Mouse (Mus musculus) cerebellum, adult 2 months (tissue): Measurements from ENCODE around the gene Tbc1d16.

ENCODE experiments used
- CTCF ChIP-seq: fragments of 200-500 bp; IDR thresholded peaks from 2 replicates; pipeline ENCODE4 v1.5.1; 2011; ENCODE audit warnings: low read depth, mild to moderate bottlenecking, control low read depth, low read length, moderate library complexity, borderline replicate concordance; ENCODE audit not compliant: insufficient read depth
- POLR2A ChIP-seq: fragments of 200-500 bp; IDR thresholded peaks from 2 replicates; pipeline ENCODE4 v1.6.1; 2011; ENCODE audit warnings: low read length, control low read depth, borderline replicate concordance; ENCODE audit not compliant: insufficient read depth

GRCm38 (mm10) chr11:119109415-119110071, 118.8 kb downstream of the Tbc1d16 start:
- TF ChIP-seq POLR2A = no peak
- no peak for TF ChIP-seq CTCF
